Mouse (Mus musculus): ENCODE results near the gene Lgsn.

Gene Lgsn

GRCm38 (mm10) chr1:31214831-31215230 is 38.6 kb downstream of the Lgsn start:
- no peak for DNase-seq (ENCODE audit: low spot score in 2 of 2)

- no peak for DNase-seq (ENCODE audit: low spot score in 2 of 2)
These were observed 44.5 kb downstream of the Lgsn start for GRCm38 (mm10) chr1:31220599-31221250.

GRCm38 (mm10) chr1:31222564-31222963 is 46.4 kb downstream of the Lgsn start, which contains the start of the genes 4931428L18Rik and Pih1d3:
4931428L18Rik (minus strand) TSS chr1:31222684.
Pih1d3 (plus strand) TSS chr1:31222838.
- no peak for DNase-seq (ENCODE audit: low spot score in 2 of 2)

DNA sequence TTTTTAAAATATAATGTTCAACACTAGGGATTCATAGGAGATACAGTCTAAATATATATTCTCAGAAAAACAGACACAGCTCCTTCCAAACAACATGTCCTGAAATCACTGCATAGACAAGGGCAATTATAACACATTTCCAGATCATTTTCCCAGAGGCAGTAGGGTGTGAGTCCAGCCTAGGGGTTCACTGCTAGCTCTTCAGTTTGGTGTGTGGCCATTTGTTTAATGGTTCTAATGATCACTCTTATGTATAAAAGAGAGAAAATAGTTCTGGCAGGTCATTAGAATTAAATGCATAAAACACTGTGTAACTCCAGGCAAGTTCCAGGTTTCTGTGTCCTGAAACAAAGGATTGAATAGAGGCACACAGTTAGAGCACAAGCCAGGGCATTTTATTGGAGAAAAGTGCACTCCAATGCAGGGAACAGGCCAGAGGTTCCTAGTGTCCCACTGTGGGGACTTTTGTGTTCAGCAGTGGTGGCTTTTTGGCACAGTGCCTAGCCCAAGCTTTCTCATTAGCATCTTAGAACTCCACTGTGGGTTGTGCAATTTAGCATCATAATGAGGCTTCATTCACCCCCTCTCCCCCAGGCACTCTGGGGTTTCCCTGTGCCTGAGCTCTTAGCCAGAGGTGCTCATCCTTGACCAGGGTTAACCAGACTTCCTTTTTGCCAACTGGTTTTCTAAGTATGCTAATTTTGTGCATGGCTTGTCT is 57.3 kb downstream of the Lgsn start:
- no peak for DNase-seq (ENCODE audit: low spot score in 2 of 2)
